Mouse (Mus musculus): ENCODE measurements around the gene Ltb4r2.

- TF ChIP-seq CTCF (IDR thresholded peaks at IDR 0.05; ENCODE audit: extremely low read depth, insufficient read length, insufficient replicate concordance, low read depth, low read length): no peak
- peak; percentile 14; the same call in 1 of the 2 replicates for TF ChIP-seq POLR2A (IDR thresholded peaks at IDR 0.05; ENCODE audit: low read depth, low read length)
These were observed 3.7 kb upstream of the Ltb4r2 start for GRCm38 (mm10) chr14:55757566-55757965.
